Mouse (Mus musculus) ES-Bruce4 (cell line): ENCODE results near the gene Hpn. TPM values are rescaled to one million over a fixed set of nuclear protein-coding genes. Genes with fewer than 3 reads are reported as not detected.

Experiments used
- H3K27ac ChIP-seq: 2 replicates; pipeline ENCODE4 v1.5.1; 2012; ENCODE audit warnings: low read length, inconsistent platforms; ENCODE audit not compliant: insufficient read depth
- H3K27me3 ChIP-seq: 2 replicates; pipeline ENCODE4 v1.6.1; 2012; ENCODE audit warnings: mild to moderate bottlenecking, low read length, inconsistent platforms; ENCODE audit not compliant: control insufficient read depth, poor library complexity, insufficient read depth, severe bottlenecking
- H3K36me3 ChIP-seq: 2 replicates; pipeline ENCODE4 v1.6.1; 2012; ENCODE audit warnings: inconsistent platforms, mild to moderate bottlenecking, low read length, moderate library complexity; ENCODE audit not compliant: control insufficient read depth, poor library complexity, insufficient read depth, severe bottlenecking
- H3K4me1 ChIP-seq: one replicate; pipeline ENCODE4 v1.8.1; 2011; ENCODE audit warnings: low read length; ENCODE audit not compliant: control insufficient read depth, insufficient read depth
- H3K4me3 ChIP-seq: 2 replicates; pipeline ENCODE4 v1.5.1; 2011; ENCODE audit warnings: low read depth, mild to moderate bottlenecking, low read length
- H3K9ac ChIP-seq: 2 replicates; pipeline ENCODE4 v1.6.1; 2012; ENCODE audit warnings: low read depth, mild to moderate bottlenecking, inconsistent platforms; ENCODE audit not compliant: poor library complexity, severe bottlenecking
- H3K9me3 ChIP-seq: replicated peaks from 2 replicates; pipeline ENCODE4 v1.6.1; 2012; ENCODE audit warnings: mild to moderate bottlenecking, low read length, inconsistent platforms; ENCODE audit not compliant: control insufficient read depth, poor library complexity, insufficient read depth, severe bottlenecking
- CTCF ChIP-seq: IDR thresholded peaks from one replicate; pipeline ENCODE4 v1.8.1; 2011; ENCODE audit warnings: low read depth, low read length
- EP300 ChIP-seq: IDR thresholded peaks from 2 replicates; pipeline ENCODE4 v1.6.1; 2011; ENCODE audit warnings: low read depth, low read length; ENCODE audit not compliant: insufficient read depth
- POLR2A ChIP-seq: IDR thresholded peaks from one replicate; pipeline ENCODE4 v1.8.1; 2011; ENCODE audit warnings: low read length; ENCODE audit not compliant: insufficient read depth
- polyA plus RNA-seq: library from polyadenylated mRNA; stranded (reverse); fragments of >200 nt; gene quantifications from 2 replicates; pipeline ENCODE4 v1.2.4, GENCODE M21; 2011; ENCODE audit warnings: low read depth; ENCODE audit not compliant: missing spikeins, insufficient read depth, insufficient read length

Gene Hpn
- polyA plus RNA-seq, 1 experiment: 28.7 TPM

- TF ChIP-seq EP300 (0 out of 2 replicates have a peak, but pooled peaks have one; percentile 37), CTCF (no peak), POLR2A (peak; percentile 65)
- Histone ChIP-seq H3K36me3 (no peaks in the 10 kb centered on the region), H3K9me3 (no peaks in the 10 kb centered on the region), H3K4me3 (peak overlapping the region; percentile 81), H3K9ac (peak overlapping the region; percentile 75), H3K27ac (no peak overlapping the region), H3K27me3 (no peaks in the 10 kb centered on the region), H3K4me1 (no peaks in the 10 kb centered on the region)
Measured at GRCm38 (mm10) chr7:31116721-31117145, 1.6 kb upstream of the Hpn start.

GRCm38 (mm10) chr7:31115587-31116043 lies 525 bp upstream of the Hpn start:
- peak overlapping the region; percentile 6; the same call in 1 of the 2 replicates for H3K4me3 ChIP-seq
- H3K9me3 ChIP-seq: no peaks in the 10 kb centered on the region
- no peaks in the 10 kb centered on the region for H3K36me3 ChIP-seq
- peak overlapping the region; percentile 39; the same call in 1 of the 2 replicates for H3K9ac ChIP-seq
- no peak for TF ChIP-seq EP300
- TF ChIP-seq POLR2A: no peak
- no peak for TF ChIP-seq CTCF
- no peaks in the 10 kb centered on the region for H3K27me3 ChIP-seq
- H3K4me1 ChIP-seq: no peaks in the 10 kb centered on the region
- H3K27ac ChIP-seq: no peak overlapping the region

GRCm38 (mm10) chr7:31114646-31115045 lies 444 bp downstream of the Hpn start:
- H3K9me3 ChIP-seq: no peaks in the 10 kb centered on the region
- peak; percentile 41 for TF ChIP-seq CTCF
- no peak for TF ChIP-seq EP300
- peak overlapping the region; percentile 70 for H3K4me3 ChIP-seq
- H3K36me3 ChIP-seq: no peaks in the 10 kb centered on the region
- no peaks in the 10 kb centered on the region for H3K27me3 ChIP-seq
- H3K27ac ChIP-seq: no peak overlapping the region
- no peaks in the 10 kb centered on the region for H3K4me1 ChIP-seq
- peak overlapping the region; percentile 39 for H3K9ac ChIP-seq

- Histone ChIP-seq H3K9me3 (no peaks in the 10 kb centered on the region), H3K4me1 (no peaks in the 10 kb centered on the region), H3K4me3 (no peak overlapping the region), H3K27ac (no peak overlapping the region), H3K27me3 (no peaks in the 10 kb centered on the region), H3K9ac (no peak overlapping the region), H3K36me3 (no peaks in the 10 kb centered on the region)
- TF ChIP-seq EP300 (no peak), POLR2A (no peak), CTCF (no peak)
Measured at GRCm38 (mm10) chr7:31113800-31114199, 1.3 kb downstream of the Hpn start.

GRCm38 (mm10) chr7:31112036-31112435 lies 3.1 kb downstream of the Hpn start:
- H3K9ac ChIP-seq: no peak overlapping the region
- H3K4me1 ChIP-seq: no peaks in the 10 kb centered on the region
- no peak overlapping the region for H3K27ac ChIP-seq
- no peaks in the 10 kb centered on the region for H3K36me3 ChIP-seq
- no peaks in the 10 kb centered on the region for H3K9me3 ChIP-seq
- no peak for TF ChIP-seq EP300
- no peak for TF ChIP-seq CTCF
- TF ChIP-seq POLR2A: no peak
- H3K27me3 ChIP-seq: no peaks in the 10 kb centered on the region
- H3K4me3 ChIP-seq: no peak overlapping the region

- Histone ChIP-seq H3K4me3 (no peak overlapping the region), H3K9ac (no peak overlapping the region)
Measured at GRCm38 (mm10) chr7:31110861-31111385, 4.2 kb downstream of the Hpn start.

More at GRCm38 (mm10) chr7:31110861-31111385, 4.2 kb downstream of the Hpn start:
- no peaks in the 10 kb centered on the region for H3K4me1 ChIP-seq
- no peaks in the 10 kb centered on the region for H3K36me3 ChIP-seq
- no peaks in the 10 kb centered on the region for H3K27me3 ChIP-seq
- H3K9me3 ChIP-seq: no peaks in the 10 kb centered on the region
- TF ChIP-seq POLR2A (no peak), CTCF (no peak), EP300 (no peak)
- H3K27ac ChIP-seq: no peak overlapping the region
